Mouse (Mus musculus) macrophage (primary cell): ENCODE data around the gene Cxcl15. TPM values are rescaled to one million over a fixed set of nuclear protein-coding genes. Genes with fewer than 3 reads are reported as not detected.

Experiments
- H3K27ac ChIP-seq: fragments of 350-480 bp; formaldehyde crosslinking; 2 replicates; pipeline ENCODE4 v1.9.0; 2021
- H3K36me3 ChIP-seq: fragments of 350-480 bp; formaldehyde crosslinking; 2 replicates; pipeline ENCODE4 v1.9.0; 2021; ENCODE audit errors: inconsistent target
- H3K4me3 ChIP-seq: fragments of 350-480 bp; formaldehyde crosslinking; 2 replicates; pipeline ENCODE4 v1.9.0; 2021; ENCODE audit errors: inconsistent target
- H3K79me2 ChIP-seq: fragments of 350-480 bp; formaldehyde crosslinking; 2 replicates; pipeline ENCODE4 v1.9.0; 2021; ENCODE audit errors: inconsistent target
- WGBS: methylation state at CpG from one replicate; pipeline ENCODE4 v1.1.7; 2026; ENCODE audit warnings: inconsistent platforms; ENCODE audit not compliant: missing documents; 5-methylcytosine and 5-hydroxymethylcytosine counted together
- polyA plus RNA-seq: library from polyadenylated mRNA; stranded (reverse); fragments of 250-400 nt; gene quantifications from 3 replicates; pipeline ENCODE4 v1.2.4, GENCODE M21; 2018; ENCODE audit warnings: inconsistent platforms
- total RNA-seq, 78 experiments: library from RNA; depleted of rRNA; stranded (reverse); fragments of 250-400 nt; gene quantifications; 1 replicate in 9 of 78; 2 replicates in 24 of 78; 3 replicates in 43 of 78; 4 replicates in 2 of 78; pipeline ENCODE4 v1.2.4; 2018; ENCODE audit warnings: inconsistent platforms in 56 of 78

Gene Cxcl15
- total RNA-seq (2018; cell fraction: chromatin; rRNA removed) = under 1 TPM in 1 of 26 experiments, not detected in 25; 0.92 TPM
- not detected for total RNA-seq (2018; cell fraction: cytosol; rRNA removed)
- not detected for total RNA-seq (2018; cell fraction: nucleus; rRNA removed)
- polyA plus RNA-seq = not detected in 3 replicates

- H3K27ac ChIP-seq = no peak within 1 kb of the TSS
- no peaks in the 10 kb centered on the region for H3K79me2 ChIP-seq
- 86% methylated on average over 5 of the region's 5 CpGs for WGBS
- H3K4me3 ChIP-seq = no peak within 1 kb of the TSS
- H3K36me3 ChIP-seq = no peaks in the 10 kb centered on the region
These were observed at the start of gene Cxcl15 for GRCm38 (mm10) chr5:90794195-90794625. Gene Cxcl15 (plus strand): TSS chr5:90794534.

- no peak overlapping the region for H3K4me3 ChIP-seq
- H3K27ac ChIP-seq = no peak overlapping the region
- 87% methylated on average over 1 of the region's 1 CpGs for WGBS
- no peaks in the 10 kb centered on the region for H3K79me2 ChIP-seq
- no peaks in the 10 kb centered on the region for H3K36me3 ChIP-seq
These were observed 40.4 kb upstream of the Cxcl15 start for GRCm38 (mm10) chr5:90753934-90754333.

GRCm38 (mm10) chr5:90758020-90758605 lies 36.2 kb upstream of the Cxcl15 start:
- WGBS = 66% methylated on average over 5 of the region's 5 CpGs
- no peaks in the 10 kb centered on the region for H3K79me2 ChIP-seq
- H3K36me3 ChIP-seq = no peaks in the 10 kb centered on the region
- no peak overlapping the region for H3K4me3 ChIP-seq
- no peak overlapping the region for H3K27ac ChIP-seq

- Histone ChIP-seq H3K79me2 (no peaks in the 10 kb centered on the region), H3K36me3 (no peaks in the 10 kb centered on the region), H3K27ac (no peak within 1 kb of the TSS), H3K4me3 (no peak within 1 kb of the TSS)
- WGBS = 28% methylated on average over 32 of the region's 32 CpGs
These were observed 35.0 kb upstream of the Cxcl15 start, which contains the start of gene Cxcl5 for GRCm38 (mm10) chr5:90759077-90760065. Gene Cxcl5 (plus strand): TSS chr5:90759360.

GRCm38 (mm10) chr5:90760303-90760702 lies 34.0 kb upstream of the Cxcl15 start:
- no peak overlapping the region for H3K4me3 ChIP-seq
- H3K79me2 ChIP-seq = no peaks in the 10 kb centered on the region
- H3K27ac ChIP-seq = no peak overlapping the region
- no peaks in the 10 kb centered on the region for H3K36me3 ChIP-seq
- 87% methylated on average over 4 of the region's 4 CpGs for WGBS

- H3K36me3 ChIP-seq = no peaks in the 10 kb centered on the region
- H3K4me3 ChIP-seq = no peak overlapping the region
- WGBS = 59% methylated on average over 2 of the region's 2 CpGs
- no peaks in the 10 kb centered on the region for H3K79me2 ChIP-seq
- H3K27ac ChIP-seq = no peak overlapping the region
These were observed 33.5 kb upstream of the Cxcl15 start for GRCm38 (mm10) chr5:90760844-90761243.

- 90% methylated on average over 3 of the region's 3 CpGs for WGBS
- H3K79me2 ChIP-seq = no peaks in the 10 kb centered on the region
- no peak overlapping the region for H3K27ac ChIP-seq
- H3K4me3 ChIP-seq = no peak overlapping the region
- H3K36me3 ChIP-seq = no peaks in the 10 kb centered on the region
These were observed 32.5 kb upstream of the Cxcl15 start for GRCm38 (mm10) chr5:90761834-90762233.

- Histone ChIP-seq H3K79me2 (no peaks in the 10 kb centered on the region), H3K27ac (no peak overlapping the region), H3K36me3 (no peaks in the 10 kb centered on the region), H3K4me3 (no peak overlapping the region)
- WGBS = 85% methylated on average over 12 of the region's 12 CpGs
These were observed 30.2 kb upstream of the Cxcl15 start for GRCm38 (mm10) chr5:90763912-90764665.

GRCm38 (mm10) chr5:90765821-90766606 lies 28.3 kb upstream of the Cxcl15 start:
- H3K79me2 ChIP-seq = no peaks in the 10 kb centered on the region
- no peaks in the 10 kb centered on the region for H3K36me3 ChIP-seq
- WGBS = 91% methylated on average over 8 of the region's 8 CpGs
- H3K27ac ChIP-seq = no peak overlapping the region
- no peak overlapping the region for H3K4me3 ChIP-seq

GRCm38 (mm10) chr5:90768218-90768617 lies 26.1 kb upstream of the Cxcl15 start, which contains the start of gene Ppbp:
Gene Ppbp (plus strand): TSS chr5:90768518.
- Histone ChIP-seq H3K27ac (no peak within 1 kb of the TSS), H3K4me3 (no peak within 1 kb of the TSS), H3K36me3 (no peaks in the 10 kb centered on the region), H3K79me2 (peaks cover 8% of the 10 kb centered on the region; the same call in 1 of the 2 replicates)
- 45% methylated on average over 3 of the region's 3 CpGs for WGBS

- 16% methylated on average over 3 of the region's 3 CpGs for WGBS
- peaks cover 10% of the 10 kb centered on the region; the same call in 1 of the 2 replicates for H3K79me2 ChIP-seq
- H3K36me3 ChIP-seq = no peaks in the 10 kb centered on the region
- H3K27ac ChIP-seq = peak overlapping the region; percentile 99
- H3K4me3 ChIP-seq = peak overlapping the region; percentile 57
These were observed 23.0 kb upstream of the Cxcl15 start for GRCm38 (mm10) chr5:90771369-90771768.

GRCm38 (mm10) chr5:90771880-90772653 lies 22.3 kb upstream of the Cxcl15 start, which contains the start of gene Pf4:
Gene Pf4 (plus strand): TSS chr5:90772435.
- Histone ChIP-seq H3K36me3 (no peaks in the 10 kb centered on the region), H3K27ac (peak within 1 kb of the TSS; percentile 99), H3K4me3 (peak within 1 kb of the TSS; percentile 57), H3K79me2 (peaks cover 10% of the 10 kb centered on the region; the same call in 1 of the 2 replicates)
- whole genome bisulfite sequencing = 4% methylated on average over 16 of the region's 16 CpGs

- Histone ChIP-seq H3K79me2 (peaks cover 10% of the 10 kb centered on the region; the same call in 1 of the 2 replicates), H3K36me3 (no peaks in the 10 kb centered on the region), H3K4me3 (no peak overlapping the region), H3K27ac (no peak overlapping the region)
- WGBS = 42% methylated on average over 2 of the region's 5 CpGs
These were observed 18.8 kb upstream of the Cxcl15 start for GRCm38 (mm10) chr5:90775562-90775961.
